Mouse (Mus musculus) neural tube, embryonic 12.5 days (tissue): Measurements from ENCODE around the gene Vmn1r41. TPM values are rescaled to one million over a fixed set of nuclear protein-coding genes. Genes with fewer than 3 reads are reported as not detected.

Source experiments
- ATAC-seq: fragments of 200-750 bp; cut with Nextera tagmentation; 2 replicates; pipeline ENCODE4 v1.8.0; 2017; ENCODE audit warnings: low read depth, mild to moderate bottlenecking, moderate TSS enrichment, moderate library complexity; ENCODE audit not compliant: low FRiP score
- H3K27ac ChIP-seq: fragments of 300-500 bp; sonication (generic); 2 replicates; pipeline ENCODE4 v1.5.1; 2016
- H3K27me3 ChIP-seq: fragments of 300-500 bp; sonication (generic); replicated peaks from 2 replicates; pipeline ENCODE4 v1.6.1; 2016; ENCODE audit warnings: mild to moderate bottlenecking
- H3K36me3 ChIP-seq: fragments of 300-500 bp; sonication (generic); 2 replicates; pipeline ENCODE4 v1.6.1; 2016; ENCODE audit warnings: mild to moderate bottlenecking
- H3K4me1 ChIP-seq: fragments of 300-500 bp; sonication (generic); 2 replicates; pipeline ENCODE4 v1.6.1; 2016
- H3K4me2 ChIP-seq: fragments of 300-500 bp; sonication (generic); replicated peaks from 2 replicates; pipeline ENCODE4 v1.6.1; 2016; ENCODE audit warnings: mild to moderate bottlenecking
- H3K4me3 ChIP-seq: fragments of 300-500 bp; sonication (generic); 2 replicates; pipeline ENCODE4 v1.5.1; 2016
- H3K9ac ChIP-seq: fragments of 300-500 bp; sonication (generic); 2 replicates; pipeline ENCODE4 v1.6.1; 2016; ENCODE audit warnings: mild to moderate bottlenecking
- H3K9me3 ChIP-seq: fragments of 300-500 bp; sonication (generic); 2 replicates; pipeline ENCODE4 v1.6.1; 2016; ENCODE audit warnings: mild to moderate bottlenecking
- WGBS: fragments of 180-500 bp; shearing (Covaris S2); methylation state at CpG from one replicate; pipeline ENCODE4 v1.1.7; 2016; 5-methylcytosine and 5-hydroxymethylcytosine counted together
- polyA plus RNA-seq: library from polyadenylated mRNA; unstranded; fragments of >200 nt; fragmentation: Nextera tagmentation; extraction: Ambion mirVana; gene quantifications from 2 replicates; pipeline ENCODE4 v1.2.1, GENCODE M21; 2016

The Vmn1r41 gene
- polyA plus RNA-seq, result not detected in 2 replicates

GRCm38 (mm10) chr6:89740466-89740865 lies at the start of gene Vmn1r41:
TSS of gene Vmn1r41 (plus strand) at chr6:89740766.
- Histone ChIP-seq H3K4me3 (no peak within 1 kb of the TSS), H3K9me3 (no peaks in the 10 kb centered on the region), H3K4me2 (no peak within 1 kb of the TSS), H3K36me3 (no peaks in the 10 kb centered on the region), H3K4me1 (no peaks in the 10 kb centered on the region), H3K27me3 (no peaks in the 10 kb centered on the region), H3K27ac (no peak within 1 kb of the TSS), H3K9ac (no peak within 1 kb of the TSS)
- no peak for ATAC-seq

GRCm38 (mm10) chr6:89706624-89707023 lies 33.9 kb upstream of the Vmn1r41 start:
- H3K27me3 ChIP-seq, result no peaks in the 10 kb centered on the region
- H3K4me1 ChIP-seq, result no peaks in the 10 kb centered on the region
- no peak overlapping the region for H3K27ac ChIP-seq
- H3K9me3 ChIP-seq, result no peaks in the 10 kb centered on the region; the same call in 1 of the 2 replicates
- no peak overlapping the region for H3K4me3 ChIP-seq
- H3K9ac ChIP-seq, result no peak overlapping the region
- ATAC-seq, result no peak
- no peak overlapping the region for H3K4me2 ChIP-seq
- no peaks in the 10 kb centered on the region for H3K36me3 ChIP-seq
- WGBS, result 76% methylated on average over 2 of the region's 2 CpGs

DNA sequence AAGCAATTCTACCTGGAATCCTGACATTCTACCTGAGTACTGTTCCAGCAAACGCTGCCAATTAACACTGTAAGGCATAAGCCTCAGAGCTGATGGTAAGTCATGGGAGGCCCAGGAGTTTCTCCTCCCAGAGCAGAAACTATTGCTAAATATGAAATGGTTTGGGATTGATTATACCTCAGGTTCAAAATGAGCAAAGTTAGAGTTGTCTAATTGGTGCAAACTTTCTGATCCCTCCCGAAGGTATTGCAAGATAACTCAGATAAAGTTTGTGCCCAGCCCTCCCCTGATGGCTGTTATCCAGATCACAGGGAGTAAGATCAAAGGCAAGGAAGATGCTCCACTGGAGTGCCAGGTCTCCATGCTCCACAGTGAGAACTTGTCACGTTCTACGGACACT lies 33.3 kb upstream of the Vmn1r41 start, which contains the start of gene Vmn1r40:
Gene Vmn1r40, plus strand, starts transcription at position 301 of the 400 bp plus-strand sequence.
- no peak for ATAC-seq
- Histone ChIP-seq H3K27ac (no peak within 1 kb of the TSS), H3K27me3 (no peaks in the 10 kb centered on the region), H3K9ac (no peak within 1 kb of the TSS), H3K36me3 (no peaks in the 10 kb centered on the region), H3K4me1 (no peaks in the 10 kb centered on the region), H3K9me3 (no peaks in the 10 kb centered on the region; the same call in 1 of the 2 replicates), H3K4me2 (no peak within 1 kb of the TSS), H3K4me3 (no peak within 1 kb of the TSS)
- WGBS, result 81% methylated on average over 4 of the region's 4 CpGs

- Histone ChIP-seq H3K27ac (no peak overlapping the region), H3K4me3 (no peak overlapping the region), H3K4me2 (no peak overlapping the region), H3K36me3 (no peaks in the 10 kb centered on the region), H3K9ac (no peak overlapping the region), H3K27me3 (no peaks in the 10 kb centered on the region), H3K4me1 (no peaks in the 10 kb centered on the region), H3K9me3 (no peaks in the 10 kb centered on the region)
- no peak for ATAC-seq
These were observed 22.5 kb upstream of the Vmn1r41 start for GRCm38 (mm10) chr6:89718051-89718450.

GRCm38 (mm10) chr6:89742811-89743210 lies 2.2 kb downstream of the Vmn1r41 start:
- H3K9ac ChIP-seq, result no peak overlapping the region
- ATAC-seq, result no peak
- H3K4me2 ChIP-seq, result no peak overlapping the region
- H3K9me3 ChIP-seq, result no peaks in the 10 kb centered on the region
- no peaks in the 10 kb centered on the region for H3K4me1 ChIP-seq
- H3K4me3 ChIP-seq, result no peak overlapping the region
- no peak overlapping the region for H3K27ac ChIP-seq
- no peaks in the 10 kb centered on the region for H3K27me3 ChIP-seq
- H3K36me3 ChIP-seq, result no peaks in the 10 kb centered on the region

DNA sequence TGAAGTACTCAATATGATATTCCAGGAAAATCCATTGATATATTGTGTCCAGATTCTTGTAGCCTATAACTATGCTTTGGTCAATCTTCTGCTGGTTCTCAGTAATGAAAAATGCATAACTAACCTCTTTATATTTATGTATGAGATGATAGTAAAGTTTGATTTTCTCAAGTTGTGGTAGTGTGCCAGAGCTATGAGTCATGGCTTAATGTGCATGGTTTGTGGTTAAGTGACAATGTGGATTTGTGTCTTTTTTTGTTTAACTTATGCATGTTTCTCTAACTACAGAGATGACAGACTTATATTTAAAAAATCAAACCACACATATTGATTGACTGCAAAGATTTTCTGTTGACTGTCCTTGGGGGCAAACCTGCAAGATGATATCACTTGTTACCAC lies 49.7 kb downstream of the Vmn1r41 start:
- H3K4me2 ChIP-seq, result no peak overlapping the region
- H3K9me3 ChIP-seq, result no peaks in the 10 kb centered on the region
- H3K4me1 ChIP-seq, result no peaks in the 10 kb centered on the region
- H3K36me3 ChIP-seq, result no peaks in the 10 kb centered on the region
- H3K4me3 ChIP-seq, result no peak overlapping the region
- no peak overlapping the region for H3K27ac ChIP-seq
- no peak overlapping the region for H3K9ac ChIP-seq
- no peaks in the 10 kb centered on the region for H3K27me3 ChIP-seq
- no peak for ATAC-seq

Other genes starting within 250 kb of the Vmn1r41 start
- 79.9 and 80.9 TPM in 2 replicates for gene Chchd6, start 145.1 kb upstream of the Vmn1r41 start, polyA plus RNA-seq
- 10.9 and 11.6 TPM in 2 replicates for gene Txnrd3, start 96.8 kb upstream of the Vmn1r41 start, polyA plus RNA-seq
- gene Vmn1r40, start 33.2 kb upstream of the Vmn1r41 start, polyA plus RNA-seq, result not detected in 2 replicates
- gene Vmn1r42, start 135.6 kb downstream of the Vmn1r41 start, polyA plus RNA-seq, result not detected in 2 replicates
- gene Vmn1r43, start 135.6 kb downstream of the Vmn1r41 start, polyA plus RNA-seq, result not detected in 2 replicates
- gene Vmn1r44, start 142.9 kb downstream of the Vmn1r41 start, polyA plus RNA-seq, result not detected in 2 replicates
- not detected in 2 replicates for gene Vmn1r45, start 199.8 kb downstream of the Vmn1r41 start, polyA plus RNA-seq
- gene Vmn1r46, start 228.5 kb downstream of the Vmn1r41 start, polyA plus RNA-seq, result not detected in 2 replicates